In the genomic region with DNA sequence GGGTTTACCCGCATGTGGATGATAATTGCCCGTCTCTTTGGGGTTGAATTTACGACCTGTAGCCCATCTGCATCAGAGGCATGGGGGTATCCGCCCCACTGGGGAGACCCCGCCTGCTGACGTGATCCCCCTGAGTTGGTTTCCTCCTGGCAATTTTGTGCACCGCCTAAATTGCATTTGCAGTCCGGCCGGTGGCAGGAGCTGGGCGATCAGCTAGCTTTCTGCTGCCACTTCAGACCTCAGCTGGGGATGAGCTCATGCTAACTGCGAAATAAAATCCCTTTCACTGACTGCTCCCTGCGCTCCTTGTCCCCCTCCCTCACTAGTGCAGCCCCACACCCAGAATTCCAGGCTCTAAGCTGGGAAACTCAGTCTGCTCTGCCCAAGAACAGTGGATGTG, we compare ENCODE assay signal across 8 mouse cellular contexts. TPM values are rescaled to one million over a fixed set of nuclear protein-coding genes. Genes with fewer than 3 reads are reported as not detected.
A peak's percentile ranks its signal among the peaks of the same experiment; 100 is the strongest.
DNase-seq lines count a peak whose midpoint lies in the region; ATAC-seq lines count a peak whose summit lies in the region.

No protein-coding gene starts in this region.

- H3K27ac ChIP-seq in forebrain, embryonic 11.5 days (ENCODE audit: low read depth, low read length): no peak overlapping the region

- 1% methylated on average over 12 of the region's 12 CpGs for WGBS in forebrain, embryonic 11.5 days

- peaks cover 2% of the 10 kb centered on the region; the same call in 1 of the 2 replicates for H3K4me1 ChIP-seq in forebrain, embryonic 11.5 days (replicated peaks; ENCODE audit: control insufficient read depth, insufficient read depth, low read length)

- H3K9ac ChIP-seq in forebrain, embryonic 11.5 days (ENCODE audit: low read length): no peak overlapping the region

- no peaks in the 10 kb centered on the region for H3K36me3 ChIP-seq in forebrain, embryonic 11.5 days (ENCODE audit: control insufficient read depth, insufficient read depth, low read length)

- H3K4me2 ChIP-seq in forebrain, embryonic 11.5 days (ENCODE audit: low read depth, low read length, severe bottlenecking): peak overlapping the region; percentile 93; the same call in 1 of the 2 replicates

- H3K27me3 ChIP-seq in forebrain, embryonic 11.5 days (ENCODE audit: control insufficient read depth, insufficient read depth, low read length): peaks cover 24% of the 10 kb centered on the region

- no peak for ATAC-seq in forebrain, embryonic 11.5 days (replicated peaks; ENCODE audit: low FRiP score)
- ATAC-seq in megakaryocyte, adult 5-6 weeks (ENCODE audit: poor library complexity, severe bottlenecking): no peak

- H3K4me3 ChIP-seq in forebrain, embryonic 11.5 days (ENCODE audit: low read depth, low read length): peak overlapping the region; percentile 50; the same call in 1 of the 2 replicates

- H3K9me3 ChIP-seq in forebrain, embryonic 11.5 days (ENCODE audit: control insufficient read depth, low read length): no peaks in the 10 kb centered on the region

- DNase-seq in cerebellum, postnatal 10 days: peak; percentile 21 to 22
- no peak for DNase-seq in cerebellum, adult 9-10 months
- no peak for DNase-seq in forebrain, embryonic 11.5 days (ENCODE audit: low spot score)
- peak; percentile 49 for DNase-seq in layer of hippocampus, adult 9-11 months
- DNase-seq in neural tube, embryonic 10.5 days (ENCODE audit: extremely low spot score, low spot score): peak; percentile 27
- DNase-seq in adrenal gland, postnatal 10 days: no peak
- DNase-seq in thymus, postnatal 25 days: no peak

RNA-seq across cellular contexts. Expression of a gene that starts 1.5 kb away (rescaled TPM):
- polyA plus RNA-seq in forebrain, embryonic 11.5 days (2014; fragmentation: Nextera tagmentation; extraction: Ambion mirVana): 0.79 and 1.0 TPM in 2 replicates
- total RNA-seq in megakaryocyte, adult 5-6 weeks (2015): not detected in 2 replicates
- not detected in 2 replicates for total RNA-seq in megakaryocyte, adult 5-6 weeks (2017)
- 1 to 10 TPM in 1 of 2 experiments, under 1 TPM in 1; 0.90 to 1.5 TPM for total RNA-seq in adrenal gland, postnatal 10 days (2021)

Comparison
In these comparisons a context has a peak if more than half of its experiments do, and no peak if none do; other contexts are left out.
1. DNase-seq: peak in cerebellum, postnatal 10 days (2 of 2), layer of hippocampus, adult 9-11 months (single experiment) and neural tube, embryonic 10.5 days (single experiment); none in cerebellum, adult 9-10 months (single experiment), forebrain, embryonic 11.5 days (single experiment), adrenal gland, postnatal 10 days (single experiment) and thymus, postnatal 25 days (single experiment).